Mouse (Mus musculus) spleen, postnatal 36 days (tissue): Measurements from ENCODE around the gene Coro2b.
A peak's percentile ranks its signal among the peaks of the same experiment; 100 is the strongest.

ENCODE experiments used
- DNase-seq, 2 experiments: peaks; one replicate each; pipeline ENCODE4 v3.0.0; 2022; ENCODE audit warnings: low spot score in 2 of 2, mixed read lengths in 1 of 2

The Coro2b gene

DNA sequence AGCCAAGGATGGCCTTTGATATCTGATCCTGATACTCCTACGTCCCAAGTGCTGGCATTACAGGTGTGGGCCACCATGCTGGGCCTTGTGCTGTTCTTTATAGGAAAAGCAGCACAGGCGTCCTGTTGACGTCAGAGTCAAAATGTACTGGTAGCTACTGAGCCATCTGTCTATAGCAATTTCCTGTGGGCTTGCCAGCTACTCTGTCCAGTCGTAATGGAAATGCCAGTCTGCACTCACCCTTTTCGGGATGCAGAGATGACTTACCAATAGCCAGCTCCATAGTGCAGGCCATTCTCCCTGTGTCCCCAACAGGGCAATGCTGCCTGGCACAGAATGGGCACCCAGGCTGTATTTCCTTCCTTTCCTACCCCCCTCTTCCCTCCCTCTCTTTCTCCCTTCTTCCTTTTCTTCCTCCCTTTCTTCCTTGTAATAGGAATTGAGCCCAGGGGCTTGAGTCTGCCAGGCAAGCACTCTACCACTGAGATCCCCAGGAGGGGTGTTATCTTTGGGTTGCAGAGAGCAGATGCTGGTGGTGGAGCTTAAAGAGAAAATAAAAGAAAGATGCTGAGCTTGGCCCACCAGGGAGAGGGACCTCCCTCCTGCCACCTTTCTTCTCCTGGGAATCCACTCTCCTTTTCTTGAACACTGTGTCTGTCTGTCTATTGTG lies 98.6 kb downstream of the Coro2b start:
- DNase-seq: no peak

DNA sequence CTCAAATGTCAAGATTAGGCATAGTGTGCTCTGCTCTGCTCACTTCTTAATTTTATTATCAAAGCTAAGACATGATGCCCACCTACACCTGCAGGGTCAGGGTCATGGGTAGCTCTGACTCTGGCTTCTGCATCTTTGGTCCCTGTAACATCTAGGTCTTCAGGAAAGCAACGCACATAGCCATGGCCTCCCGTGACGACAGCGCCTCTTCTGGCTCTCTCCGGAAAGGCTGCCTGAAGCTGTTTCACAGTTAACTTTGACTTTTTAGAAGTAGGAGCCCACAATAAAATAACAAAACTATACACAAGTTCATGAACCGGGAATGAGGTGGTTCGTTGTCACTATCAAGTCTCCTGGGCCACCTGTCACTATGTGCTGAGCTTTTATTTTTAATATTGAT lies 99.4 kb downstream of the Coro2b start:
- no peak for DNase-seq

DNA sequence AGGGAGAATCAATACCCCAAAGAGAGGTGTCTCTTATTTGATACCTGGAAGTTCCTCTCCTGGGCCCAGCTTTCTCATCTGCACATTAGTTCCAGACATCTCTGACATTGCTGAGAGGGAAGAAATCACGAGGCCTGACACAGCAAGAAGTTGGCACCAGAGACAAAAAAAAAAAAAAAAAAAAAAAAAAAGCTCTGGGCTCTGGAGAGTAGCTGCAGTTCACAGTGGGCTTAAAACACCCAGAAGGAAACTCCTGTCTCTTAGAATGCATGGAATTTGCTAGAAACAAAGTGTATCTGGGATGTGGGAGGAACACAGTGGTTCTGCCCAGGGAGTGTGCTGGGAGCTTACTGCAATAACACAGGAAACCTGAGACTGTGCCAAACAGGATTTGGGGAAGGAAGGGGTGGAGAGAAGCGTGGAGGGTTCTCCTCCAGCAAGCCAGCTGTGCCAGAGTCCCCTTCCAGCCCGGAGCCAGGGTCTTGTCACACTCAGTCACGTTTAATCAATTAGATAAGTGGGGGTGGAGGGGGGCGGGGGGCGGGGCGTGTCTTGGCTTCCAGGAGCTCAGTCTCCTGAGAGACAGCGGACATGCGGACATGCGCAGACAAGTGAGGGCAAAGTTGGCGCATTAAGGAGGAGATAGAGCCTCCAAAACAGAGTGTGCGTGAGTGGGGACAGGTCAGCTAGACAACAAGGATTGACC lies 101.1 kb downstream of the Coro2b start:
- peak; percentile 23 to 34 for DNase-seq

DNA sequence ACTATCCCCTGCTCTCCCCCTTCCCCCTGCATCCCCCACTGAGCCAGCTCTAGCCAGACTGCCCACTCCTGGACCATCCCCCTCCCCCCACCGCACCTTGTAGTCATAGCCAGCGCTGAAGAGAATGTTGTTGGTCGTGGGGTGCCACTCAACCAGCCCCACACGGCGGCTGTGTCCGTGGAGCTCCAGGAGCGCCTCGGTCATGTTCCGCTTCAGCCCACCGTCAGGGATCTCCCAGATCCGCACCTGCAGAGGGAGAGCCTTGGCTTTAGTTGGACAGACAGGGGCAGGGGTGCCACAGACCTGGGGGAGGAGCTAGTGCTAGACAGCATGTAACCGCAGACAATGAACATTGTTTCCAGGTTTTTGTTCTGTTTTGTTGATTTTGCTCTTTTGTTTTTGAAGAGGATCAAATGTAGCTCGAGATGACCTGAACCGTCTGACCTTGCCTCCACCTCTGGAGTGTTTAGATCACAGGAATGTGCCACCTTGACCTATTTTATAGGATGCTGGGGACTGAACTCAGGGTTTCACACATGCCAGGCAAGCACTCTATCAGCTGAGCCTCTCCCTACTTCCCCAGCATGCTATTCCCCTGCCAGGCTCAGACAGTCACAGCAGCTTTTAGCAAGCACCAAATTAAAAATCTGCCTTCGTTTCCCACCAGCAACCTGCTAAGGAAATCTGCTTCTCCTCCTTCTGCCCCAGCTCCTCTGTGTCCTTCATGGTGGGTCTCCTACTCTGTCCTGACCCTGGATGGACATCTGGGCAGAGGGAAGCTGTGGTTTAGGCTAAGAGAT lies 104.4 kb downstream of the Coro2b start:
- DNase-seq: no peak

DNA sequence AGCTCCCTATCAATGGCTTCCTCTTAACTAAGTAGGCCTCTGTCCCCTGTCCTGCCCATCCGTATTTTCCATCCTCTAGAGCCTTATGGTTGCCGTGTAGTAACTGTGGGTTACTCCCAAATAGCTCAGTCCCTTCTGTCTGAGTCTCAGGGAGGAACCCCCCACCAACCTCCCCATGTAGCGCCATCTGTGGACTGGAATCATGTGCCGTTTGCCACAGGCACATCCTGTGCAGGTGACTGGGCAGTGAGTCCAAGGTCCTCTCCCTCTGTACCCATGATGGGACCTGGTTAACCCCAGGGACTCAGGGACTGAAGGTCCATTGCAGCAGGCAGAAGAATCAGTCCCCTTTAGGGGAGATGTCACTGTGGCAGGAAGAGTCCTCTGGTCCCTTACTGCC lies 106.1 kb downstream of the Coro2b start:
- DNase-seq: no peak

DNA sequence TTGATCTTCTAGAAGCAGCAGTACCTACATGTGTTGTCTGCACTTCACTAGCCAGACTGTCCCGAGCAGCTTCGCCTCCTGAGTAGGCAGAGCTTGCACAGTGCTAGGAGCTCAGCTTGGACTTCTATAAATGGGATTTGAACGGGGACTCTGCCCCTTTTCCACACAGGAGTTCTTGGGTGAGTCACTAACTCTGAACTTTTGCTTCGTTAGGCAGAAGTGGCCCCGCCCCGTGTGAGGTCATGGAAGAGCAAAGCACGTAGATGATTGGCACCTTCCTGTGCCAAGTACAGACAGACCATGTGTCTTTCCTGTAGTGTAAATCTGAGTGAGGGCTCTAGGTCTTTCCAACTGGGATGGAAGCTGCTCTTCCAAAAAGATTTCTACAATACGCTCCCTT lies 109.8 kb downstream of the Coro2b start:
- DNase-seq: no peak

DNA sequence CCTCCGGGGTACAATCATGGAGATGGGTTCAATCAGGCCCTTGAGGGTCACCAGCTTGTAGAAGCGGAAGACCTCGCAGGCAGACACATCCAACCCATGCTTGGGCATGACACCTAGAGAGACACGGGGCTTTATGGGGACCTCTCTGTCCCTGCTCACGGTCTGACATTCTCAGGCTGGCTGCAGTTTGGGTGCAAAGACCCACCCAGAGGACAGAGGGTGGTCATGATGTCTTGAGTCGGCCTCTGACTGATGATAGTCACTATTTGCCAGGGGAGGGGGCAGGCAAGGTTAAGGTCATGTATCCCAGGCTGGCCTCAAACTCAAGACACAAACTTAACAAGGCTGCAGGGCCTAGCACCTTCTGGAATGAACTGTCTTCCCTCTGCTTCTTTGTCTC lies 110.3 kb downstream of the Coro2b start:
- DNase-seq: no peak

DNA sequence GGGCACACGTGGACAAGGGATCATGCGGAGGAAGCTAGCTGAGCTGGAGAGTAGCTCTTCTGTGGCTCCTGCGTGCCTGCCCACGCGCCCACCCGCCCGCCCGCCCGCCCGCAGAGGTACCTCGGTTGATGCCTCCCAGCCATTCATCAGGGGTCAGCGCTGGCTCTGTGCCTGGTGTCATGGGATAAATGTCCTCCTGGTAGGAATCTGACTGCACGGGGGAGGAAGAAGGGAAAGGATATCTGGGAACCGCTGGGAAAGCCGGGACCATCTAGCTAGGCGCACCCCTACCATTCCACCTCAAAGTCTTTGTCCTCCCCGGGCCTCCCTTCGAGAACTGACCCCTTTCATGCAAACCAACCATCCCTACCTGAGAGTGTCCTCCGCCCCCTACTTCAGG lies 110.8 kb downstream of the Coro2b start:
- no peak for DNase-seq

DNA sequence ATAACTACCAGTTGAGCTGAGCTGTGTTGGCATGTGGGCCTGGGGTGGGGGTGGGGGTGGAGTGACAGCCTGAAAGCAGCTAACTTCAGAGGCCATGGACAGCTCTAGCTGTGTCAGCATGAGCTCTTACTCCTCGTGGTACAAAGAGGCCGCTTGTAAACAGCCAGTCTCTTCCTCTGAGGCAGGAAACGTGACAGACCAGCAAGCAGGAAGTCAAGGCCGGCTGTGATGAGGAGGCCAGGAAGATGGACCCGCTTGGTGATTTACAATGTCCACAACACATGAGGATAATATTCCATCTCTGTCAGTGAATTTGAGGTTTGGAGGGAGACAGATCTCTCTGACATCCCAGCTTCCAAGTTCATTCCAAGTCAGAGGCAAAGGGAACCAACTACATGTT lies 111.6 kb downstream of the Coro2b start:
- peak; percentile 18 to 19 for DNase-seq

DNA sequence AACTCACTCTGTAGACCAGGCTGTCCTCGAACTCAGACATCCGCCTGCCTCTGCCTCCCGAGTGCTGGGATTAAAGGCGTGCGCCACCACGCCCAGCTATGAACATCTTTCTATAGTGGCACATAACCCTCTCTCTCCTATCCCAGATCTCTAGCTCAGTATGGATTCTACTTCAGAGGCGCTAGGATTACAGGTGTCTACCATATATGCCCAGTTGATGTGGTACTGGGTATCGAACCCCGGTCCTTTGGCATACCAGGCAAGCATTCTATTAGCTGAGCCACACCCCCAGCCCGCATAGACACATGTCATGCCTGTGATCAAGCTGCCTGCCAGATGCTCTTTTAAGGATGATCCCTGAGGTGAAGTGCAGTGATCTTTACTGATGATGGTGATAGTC lies 113.0 kb downstream of the Coro2b start:
- no peak for DNase-seq

DNA sequence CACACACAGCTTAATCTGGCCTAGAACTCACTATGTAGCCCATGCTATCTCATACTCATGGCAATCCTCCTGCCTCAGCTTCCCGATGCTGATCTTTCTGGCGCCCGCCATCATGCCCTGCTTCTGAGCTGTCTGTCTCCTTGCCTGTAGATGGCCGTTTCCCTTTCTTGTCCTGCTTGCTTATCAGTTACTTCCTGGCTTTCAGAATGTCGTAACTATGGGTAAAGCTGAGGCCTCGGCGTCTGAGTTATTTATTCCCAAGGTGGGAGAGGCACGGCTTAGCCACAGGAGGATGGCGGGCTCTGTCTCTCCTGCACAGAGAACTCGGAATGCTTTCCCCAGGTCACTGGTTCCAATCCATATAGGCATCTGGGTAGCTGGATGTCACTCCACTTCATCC lies 113.9 kb downstream of the Coro2b start:
- no peak for DNase-seq

DNA sequence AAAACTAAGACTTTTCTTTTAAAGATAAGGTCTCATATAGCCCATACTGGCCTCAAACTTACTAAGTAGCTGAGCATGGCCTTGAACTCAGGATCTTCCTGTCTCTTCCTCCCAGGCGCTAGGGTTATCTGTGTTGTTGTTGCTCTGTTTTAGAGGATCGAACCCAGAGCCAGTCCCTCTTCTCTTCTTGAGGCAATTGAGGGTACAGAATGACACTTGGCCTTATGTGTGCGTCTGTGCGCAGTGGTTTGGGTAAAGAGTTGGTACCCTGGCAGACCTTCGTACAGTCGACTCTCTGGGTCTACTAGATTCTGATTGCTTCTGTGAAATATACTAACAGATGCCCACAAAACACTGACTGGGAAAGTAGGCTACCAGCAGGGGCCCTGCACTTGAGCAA lies 114.9 kb downstream of the Coro2b start:
- DNase-seq: no peak

DNA sequence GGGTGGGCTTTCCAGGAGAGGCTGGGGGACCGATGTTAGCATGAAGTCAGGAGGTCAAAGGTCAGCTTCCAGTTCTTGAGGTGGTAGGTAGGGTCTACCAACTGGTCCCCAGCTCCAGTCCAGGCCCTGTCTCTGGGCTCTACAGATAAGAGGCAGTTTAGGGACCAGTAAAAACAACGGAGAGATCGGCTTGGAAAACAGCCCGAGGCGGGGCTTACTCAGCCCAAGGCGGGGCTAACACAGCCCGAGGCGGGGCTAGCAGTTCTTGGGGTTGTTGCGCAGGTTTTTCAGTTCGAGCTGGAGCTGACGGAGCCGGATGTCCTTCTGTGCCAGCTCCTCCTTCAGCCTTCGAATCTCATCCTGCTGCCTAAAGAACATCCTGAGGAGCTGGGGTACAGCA lies 115.8 kb downstream of the Coro2b start:
- peak; percentile 58 to 64 for DNase-seq

DNA sequence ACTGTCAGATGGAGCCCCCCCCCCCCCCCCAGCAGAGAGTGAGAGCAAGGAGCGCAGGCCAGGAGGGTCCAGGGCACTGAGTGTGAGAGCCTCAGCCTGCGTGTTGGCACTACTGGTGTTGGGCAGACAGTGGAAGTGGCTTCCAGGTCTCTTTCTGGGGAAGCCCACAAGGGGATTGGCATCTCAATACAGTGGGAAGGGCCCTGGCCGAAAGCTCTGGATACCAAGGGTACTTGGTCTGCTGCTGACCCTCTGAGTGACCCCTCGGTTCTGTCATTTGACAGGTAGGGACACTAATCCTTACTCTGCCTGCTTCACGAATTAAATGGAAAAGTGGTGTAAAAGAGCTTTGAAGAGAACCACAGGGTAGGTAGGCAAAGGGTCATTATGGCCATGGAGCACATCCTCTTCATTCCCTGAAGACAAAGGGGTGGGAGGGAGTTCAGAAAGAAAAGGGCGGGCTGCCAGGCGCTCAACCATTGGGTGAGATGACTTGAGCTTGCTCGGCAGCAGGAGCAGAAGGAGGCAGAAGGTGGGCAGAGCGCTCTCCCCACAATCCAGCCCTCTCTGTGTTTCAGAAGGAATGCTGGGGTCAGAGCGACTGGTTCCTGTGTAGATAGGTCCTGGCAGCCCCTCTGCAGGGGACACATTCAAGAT lies 116.5 kb downstream of the Coro2b start:
- DNase-seq: no peak

DNA sequence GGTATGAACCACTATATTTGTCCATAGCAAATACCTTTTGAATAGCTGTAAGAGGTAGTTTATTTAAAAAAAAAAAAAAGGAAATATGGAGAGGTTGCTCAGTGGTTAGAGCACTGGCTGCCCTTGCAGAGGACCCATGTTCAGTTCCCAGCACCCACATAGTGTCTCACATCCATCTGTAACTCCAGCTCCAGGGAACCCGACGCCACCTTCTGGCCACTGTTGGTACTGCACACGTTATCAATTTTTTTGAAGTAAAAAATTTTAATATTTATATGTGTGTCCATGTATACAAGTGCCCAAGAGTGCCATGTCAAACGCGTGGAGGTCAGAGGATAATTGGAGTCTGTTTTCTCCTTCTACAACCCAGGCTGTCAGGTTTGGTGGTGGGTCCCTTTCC lies 118.1 kb downstream of the Coro2b start:
- no peak for DNase-seq

DNA sequence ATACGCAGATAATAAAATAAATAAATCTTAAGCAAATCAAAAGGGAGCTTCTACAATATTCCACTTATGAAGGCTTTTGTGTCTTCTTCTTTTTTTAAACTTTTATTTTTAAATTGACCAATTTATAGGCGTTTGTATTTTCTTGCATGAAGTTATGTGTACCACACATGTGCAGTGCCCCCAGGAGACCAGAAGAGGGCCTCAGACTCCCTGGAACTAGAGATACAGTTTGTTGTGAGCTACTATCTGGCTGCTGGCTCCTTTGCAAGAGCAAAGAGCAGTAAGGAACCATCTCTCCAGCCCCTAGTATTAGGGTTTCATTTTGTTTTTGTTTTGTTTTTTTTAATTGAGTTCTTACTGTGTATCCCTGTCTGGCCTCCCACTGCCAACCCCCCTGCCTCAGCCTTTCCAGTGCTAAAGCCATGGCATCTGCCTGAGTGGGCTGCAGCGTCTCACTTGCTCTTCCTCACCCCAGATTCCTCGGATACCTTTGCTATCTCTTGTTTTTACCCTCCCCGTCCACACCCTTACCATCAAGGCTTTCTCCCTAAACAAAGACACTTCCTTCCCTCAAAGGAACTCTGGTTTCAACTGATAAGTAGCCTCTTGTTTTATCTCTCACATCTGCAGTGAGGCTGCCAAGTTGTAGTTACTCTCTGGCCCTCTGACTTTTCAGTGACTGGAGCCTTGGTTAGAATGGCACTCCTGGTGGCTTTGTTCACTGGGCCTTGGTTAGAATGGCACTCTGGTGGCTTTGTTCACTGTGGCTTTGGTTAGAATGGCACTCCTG lies 129.3 kb downstream of the Coro2b start:
- no peak for DNase-seq

DNA sequence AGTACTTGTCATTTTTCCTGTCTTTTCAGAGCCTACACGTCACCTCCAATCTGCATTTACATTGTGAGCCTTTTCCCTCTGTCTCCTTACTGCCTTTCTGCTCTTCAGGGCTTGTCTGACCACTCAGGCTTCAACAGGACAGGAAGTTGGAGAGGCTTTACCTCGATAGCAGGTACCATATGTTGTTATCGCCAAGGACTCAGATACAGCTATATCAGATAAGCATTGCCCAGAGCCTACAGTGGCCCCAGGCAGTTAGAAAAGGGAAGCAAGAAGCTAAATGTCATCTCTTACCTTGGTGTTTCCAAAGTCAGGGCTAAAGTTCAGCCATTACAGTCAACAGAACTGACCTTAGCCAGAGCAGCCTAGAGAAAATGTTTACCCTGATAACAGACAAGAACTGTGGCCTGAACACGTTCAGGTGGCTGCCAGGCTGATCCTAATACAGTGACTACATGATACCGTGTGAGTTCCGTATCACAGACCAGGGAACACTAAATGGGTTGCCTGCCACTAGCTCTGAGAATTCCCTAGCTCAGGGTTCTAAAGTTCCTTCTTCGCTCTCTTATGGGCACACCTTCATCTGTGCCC lies 130.3 kb downstream of the Coro2b start:
- no peak for DNase-seq

DNA sequence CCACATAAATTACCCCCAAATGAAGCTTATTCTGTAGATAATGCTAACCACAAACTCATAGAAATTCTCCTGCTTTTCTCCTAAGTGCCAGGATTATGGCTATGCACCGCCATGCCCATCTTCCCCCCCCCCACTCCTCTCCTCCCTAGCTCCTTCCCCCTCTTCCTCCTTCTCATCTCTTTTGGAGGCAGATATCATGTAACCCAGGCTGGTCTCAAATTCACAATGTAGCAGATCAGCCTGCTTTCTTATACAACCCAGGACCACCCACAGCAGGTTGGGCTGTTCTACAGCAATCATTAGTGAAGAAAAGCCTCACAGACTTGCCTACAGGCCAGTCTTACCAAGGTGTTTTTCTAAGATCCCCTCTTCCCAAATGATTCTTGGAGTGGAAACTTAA lies 135.3 kb downstream of the Coro2b start:
- DNase-seq: no peak

DNA sequence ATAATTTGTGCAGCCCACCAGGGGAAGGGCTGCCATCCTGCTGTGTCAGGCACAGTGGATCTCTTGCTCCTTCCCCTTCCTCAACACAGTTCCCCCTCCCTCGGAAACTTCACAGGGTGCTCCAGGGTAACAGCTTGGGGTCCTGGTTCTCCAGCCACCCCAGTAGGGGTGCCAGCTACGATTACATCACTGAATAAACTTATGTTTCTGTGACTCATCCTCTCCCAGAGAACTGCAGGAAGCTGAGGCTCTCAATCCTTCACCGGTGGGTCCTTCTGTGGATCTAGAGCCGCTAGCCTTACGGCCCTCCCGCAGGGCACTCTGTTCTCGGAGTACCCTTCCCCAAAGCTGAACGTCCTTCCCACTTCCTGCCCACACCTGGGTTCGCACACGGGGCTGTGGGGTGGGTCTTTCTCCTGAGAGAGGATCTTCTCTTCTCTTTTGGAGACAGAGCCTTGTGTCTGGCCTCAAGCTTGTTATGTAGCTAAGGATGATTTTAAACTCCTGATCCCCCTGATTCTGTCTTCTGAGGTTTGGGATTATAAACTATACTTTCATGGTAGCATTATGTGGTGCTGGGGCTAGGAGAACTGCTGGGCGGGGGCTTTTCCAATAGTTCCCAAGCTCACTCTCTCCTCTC lies 136.2 kb downstream of the Coro2b start:
- no peak for DNase-seq

DNA sequence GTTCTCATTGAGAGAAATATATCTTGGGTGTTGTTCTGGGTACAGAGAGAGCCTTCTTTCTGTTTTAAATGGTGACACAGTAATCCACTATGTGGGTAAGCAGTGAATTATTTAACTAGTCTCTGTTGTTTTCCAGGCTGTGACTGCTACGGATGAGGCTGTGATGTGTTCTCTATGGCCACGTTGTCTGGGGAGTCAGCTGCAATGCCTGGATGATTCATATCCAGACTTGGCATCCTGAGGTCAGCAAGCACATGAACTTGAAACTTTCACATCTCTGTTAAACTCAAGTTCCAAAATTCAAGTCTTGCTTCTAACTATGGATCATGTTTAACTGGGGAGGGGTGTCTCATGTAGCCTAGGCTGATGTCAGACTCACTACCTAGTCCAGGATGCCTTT lies 142.7 kb downstream of the Coro2b start:
- no peak for DNase-seq

DNA sequence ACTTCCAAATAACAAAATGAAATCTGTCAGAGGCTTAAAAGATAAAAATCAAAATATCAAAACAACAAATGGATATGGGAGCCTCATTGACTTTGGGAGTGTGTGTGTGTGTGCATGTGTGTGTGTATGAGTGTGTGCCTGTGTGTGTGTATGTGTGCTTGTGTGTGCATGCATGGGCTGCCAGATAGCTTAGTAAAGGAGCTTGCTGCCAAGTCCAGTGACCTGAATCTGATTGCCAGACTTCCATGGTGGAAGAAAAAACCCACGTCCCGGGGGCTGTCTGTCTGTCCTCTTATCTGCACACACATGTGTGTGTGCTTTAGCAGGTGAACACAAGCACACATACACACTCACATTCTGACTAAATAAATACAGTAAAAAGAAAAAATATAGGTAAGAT lies 143.3 kb downstream of the Coro2b start:
- DNase-seq: no peak
